Mouse (Mus musculus) WW6 (cell line): ENCODE measurements at regions not wholly inside any gene's neighbourhood (a gene's known extent, or its start where the extent isn't known, plus 50 kb on each side); places are given as distances from the start of the nearest gene placed in this dataset.

Experiments
- DNase-seq: peaks from one replicate; pipeline ENCODE4 v3.0.0-alpha.2; 2013; ENCODE audit warnings: low read depth, low spot score

DNA sequence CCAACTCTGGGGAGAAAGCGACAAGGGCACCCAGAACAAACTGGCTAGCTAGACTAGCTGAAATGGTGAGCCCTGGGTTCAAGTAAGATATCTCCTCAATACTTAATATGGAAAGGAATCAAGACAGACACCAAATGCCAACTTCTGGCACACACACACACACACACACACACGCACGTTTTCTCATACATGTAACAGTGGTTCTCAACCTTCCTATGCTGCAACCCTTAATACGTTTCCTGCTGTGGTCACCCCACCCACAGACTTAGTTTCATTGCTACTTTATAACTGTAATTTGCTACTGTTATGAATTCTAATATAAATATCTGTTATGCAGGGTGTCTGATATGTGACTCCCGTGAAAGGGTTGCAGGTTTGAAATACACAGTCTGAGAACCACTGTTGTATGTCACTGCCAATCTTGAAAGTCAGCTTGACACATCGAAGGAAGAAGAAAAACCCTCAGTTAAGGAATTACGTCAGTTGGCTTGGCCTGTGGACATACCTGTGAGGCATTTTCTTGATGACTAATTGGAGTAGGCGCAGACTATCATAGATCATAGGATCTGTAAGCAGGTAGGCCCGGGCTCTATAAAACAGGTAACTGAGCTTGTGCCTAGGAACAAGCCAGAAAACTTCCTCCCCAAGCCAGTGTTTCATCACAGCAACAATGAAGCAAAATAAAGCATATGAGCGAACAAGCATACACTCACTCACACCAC, 59.0 kb upstream of the Cd180 start:
- no peak for DNase-seq

DNA sequence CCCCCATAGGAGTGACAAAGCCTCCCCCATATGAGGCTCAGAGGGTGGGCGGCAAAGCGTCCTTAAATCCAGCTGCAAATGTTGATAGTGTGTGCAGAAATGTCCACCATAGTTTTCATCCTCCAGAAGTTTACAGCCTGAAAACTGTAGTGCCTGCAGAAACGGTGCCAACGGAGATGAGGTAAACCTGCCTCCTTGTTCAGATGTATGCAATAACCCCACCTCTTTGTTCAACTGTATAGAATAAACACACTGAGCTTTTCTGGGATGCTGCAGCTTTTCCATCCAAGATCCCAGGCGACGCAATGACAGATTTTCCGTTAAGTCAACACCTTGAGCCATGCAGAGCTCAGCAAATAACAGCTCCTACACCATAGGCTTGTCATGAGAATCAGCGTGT, 57.3 kb upstream of the Cd180 start:
- no peak for DNase-seq

DNA sequence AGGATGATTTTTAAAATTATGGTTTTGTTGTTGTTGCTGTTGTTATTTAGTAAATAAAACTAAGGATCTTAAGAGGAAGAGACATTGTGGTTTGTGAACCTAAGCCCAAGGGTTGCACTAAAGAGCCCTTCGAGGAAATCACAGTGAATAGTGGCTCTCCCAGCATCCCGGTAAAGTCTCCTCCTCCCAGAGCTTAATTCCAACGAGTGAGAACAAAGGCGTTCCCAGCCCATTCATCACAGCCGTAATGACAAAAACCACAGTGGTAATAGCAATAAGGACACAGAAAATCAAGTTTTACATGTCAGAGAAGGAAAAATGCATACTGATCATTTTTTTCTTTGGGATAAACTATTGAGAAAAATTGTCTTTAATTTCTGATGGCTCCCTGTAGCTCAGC, 56.3 kb upstream of the Cd180 start:
- no peak for DNase-seq

- DNase-seq, result no peak
Measured at GRCm38 (mm10) chr13:102639651-102640050, 53.7 kb upstream of the Cd180 start.

DNA sequence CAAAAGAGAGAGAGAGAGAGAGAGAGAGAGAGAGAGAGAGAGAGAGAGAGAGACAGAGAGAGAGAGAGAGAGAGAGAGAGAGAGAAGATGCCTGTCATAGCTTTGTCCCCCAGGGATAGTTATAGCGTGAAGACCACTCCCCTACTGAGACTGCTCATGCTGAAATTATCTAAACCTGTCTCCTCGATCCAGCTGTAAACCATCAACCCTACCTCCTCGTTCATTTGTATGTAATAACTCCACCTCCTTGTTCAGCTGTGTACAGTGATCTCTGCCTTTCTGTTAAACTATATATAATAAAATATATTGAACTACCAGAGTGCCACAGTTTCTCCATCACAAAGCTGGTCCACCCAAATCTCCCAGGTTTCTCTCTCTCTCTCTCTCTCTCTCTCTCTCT, 53.2 kb upstream of the Cd180 start:
- DNase-seq, result no peak
